Mouse (Mus musculus) adrenal gland, adult 2 months (tissue): Measurements from ENCODE around the gene Ddhd1. TPM values are rescaled to one million over a fixed set of nuclear protein-coding genes. Genes with fewer than 3 reads are reported as not detected.
"Not testable (repeated sequence)": the region's sequence is repeated elsewhere in the genome, so short reads cannot be mapped to it uniquely, and the experiment has no call there.

Source experiments
- DNase-seq: peaks from one replicate; pipeline ENCODE4 v3.0.0; 2021
- microRNA-seq, 2 experiments: library from miRNA; unstranded; fragments of <30 nt; microRNA quantifications; one replicate each; pipeline ENCODE4 v1.2.0; 2021
- polyA plus RNA-seq: library from polyadenylated mRNA; depleted of rRNA; stranded (reverse); fragments of >200 nt; gene quantifications from 2 replicates; pipeline ENCODE4 v1.2.3, GENCODE M21; 2012; rRNA removed
- total RNA-seq, 2 experiments: library from RNA; stranded (reverse); gene quantifications; 2 replicates each; pipeline ENCODE4 v1.2.3; 2021

The Ddhd1 gene
- total and polyA plus RNA-seq, 3 experiments = 8.3 to 20.9 (median 19.9) TPM

DNA sequence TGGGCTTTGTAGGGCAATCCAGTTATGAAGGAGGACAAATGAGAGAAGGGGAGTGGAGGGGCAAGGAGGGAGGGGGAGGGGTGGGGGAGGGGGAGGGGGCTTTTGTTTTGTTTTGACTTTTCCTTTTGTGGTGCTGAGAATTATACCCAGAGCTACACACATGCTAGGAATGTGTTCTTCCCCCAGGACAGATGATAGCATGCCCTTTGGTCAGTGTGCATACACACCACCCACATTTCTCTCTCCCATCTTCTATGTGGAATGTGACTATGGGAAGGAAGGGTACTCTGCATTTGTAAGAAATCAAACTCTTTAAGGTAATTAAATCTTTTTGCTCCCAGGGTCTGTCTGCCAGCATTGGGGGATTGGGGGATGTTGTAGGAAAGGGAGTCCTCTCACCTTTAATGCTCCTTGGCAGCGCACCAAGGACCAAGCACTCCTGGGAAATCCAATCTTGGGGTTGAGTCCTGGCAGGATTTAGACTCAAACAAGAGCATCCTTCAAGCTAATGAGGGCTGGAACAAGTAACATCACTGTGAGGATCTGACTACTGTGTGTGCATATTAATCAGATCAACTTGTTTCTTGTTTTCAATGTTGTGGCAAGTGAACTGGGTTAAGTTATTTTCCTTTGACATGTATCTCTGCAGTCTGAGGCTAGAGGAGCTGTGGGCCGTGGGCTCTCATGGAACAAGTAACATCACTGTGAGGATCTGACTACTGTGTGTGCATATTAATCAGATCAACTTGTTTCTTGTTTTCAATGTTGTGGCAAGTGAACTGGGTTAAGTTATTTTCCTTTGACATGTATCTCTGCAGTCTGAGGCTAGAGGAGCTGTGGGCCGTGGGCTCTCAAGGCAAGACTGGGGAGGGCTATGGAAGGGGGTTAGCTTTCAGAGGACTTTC, 76.8 kb downstream of the Ddhd1 start:
- not testable (repeated sequence) for DNase-seq

DNA sequence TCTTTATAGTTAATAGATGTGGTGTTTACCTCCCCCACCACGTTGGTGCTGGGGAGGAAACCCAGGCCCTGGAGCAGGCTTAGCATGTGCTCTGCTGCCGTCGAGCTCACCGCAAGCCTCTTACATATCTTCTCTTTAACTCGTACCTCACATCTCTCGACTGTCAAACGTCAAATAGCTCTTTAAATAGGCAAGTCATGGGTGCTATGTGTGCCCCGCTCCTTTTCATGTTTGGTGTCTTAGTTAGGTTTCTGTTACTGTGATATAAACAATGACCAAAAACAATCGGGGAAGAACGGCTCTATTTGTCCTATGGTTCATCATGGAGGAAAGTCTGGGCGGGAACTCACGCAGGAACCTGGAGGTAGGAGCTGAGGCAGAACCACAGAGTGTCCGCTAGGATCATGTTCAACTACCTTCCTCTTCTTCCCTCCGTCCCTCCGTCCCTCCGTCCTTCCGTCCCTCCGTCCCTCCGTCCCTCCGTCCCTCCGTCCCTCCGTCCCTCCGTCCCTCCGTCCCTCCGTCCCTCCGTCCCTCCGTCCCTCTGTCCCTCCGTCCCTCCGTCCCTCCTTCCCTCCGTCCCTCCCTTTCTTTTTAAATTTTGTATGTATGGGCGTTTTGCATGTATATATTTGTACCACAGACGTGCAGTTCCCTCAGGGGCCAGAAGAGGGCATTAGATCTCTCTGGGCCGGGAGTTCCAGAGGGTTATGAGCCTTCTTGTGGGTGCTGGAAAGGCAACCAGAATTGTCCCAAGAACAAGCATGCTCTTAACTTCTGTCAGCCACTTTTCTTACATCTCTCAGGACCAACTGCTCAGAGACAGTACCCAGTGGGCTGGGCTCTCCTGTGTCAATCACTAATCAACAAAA, 91.6 kb downstream of the Ddhd1 start:
- DNase-seq = peak; percentile 58

DNA sequence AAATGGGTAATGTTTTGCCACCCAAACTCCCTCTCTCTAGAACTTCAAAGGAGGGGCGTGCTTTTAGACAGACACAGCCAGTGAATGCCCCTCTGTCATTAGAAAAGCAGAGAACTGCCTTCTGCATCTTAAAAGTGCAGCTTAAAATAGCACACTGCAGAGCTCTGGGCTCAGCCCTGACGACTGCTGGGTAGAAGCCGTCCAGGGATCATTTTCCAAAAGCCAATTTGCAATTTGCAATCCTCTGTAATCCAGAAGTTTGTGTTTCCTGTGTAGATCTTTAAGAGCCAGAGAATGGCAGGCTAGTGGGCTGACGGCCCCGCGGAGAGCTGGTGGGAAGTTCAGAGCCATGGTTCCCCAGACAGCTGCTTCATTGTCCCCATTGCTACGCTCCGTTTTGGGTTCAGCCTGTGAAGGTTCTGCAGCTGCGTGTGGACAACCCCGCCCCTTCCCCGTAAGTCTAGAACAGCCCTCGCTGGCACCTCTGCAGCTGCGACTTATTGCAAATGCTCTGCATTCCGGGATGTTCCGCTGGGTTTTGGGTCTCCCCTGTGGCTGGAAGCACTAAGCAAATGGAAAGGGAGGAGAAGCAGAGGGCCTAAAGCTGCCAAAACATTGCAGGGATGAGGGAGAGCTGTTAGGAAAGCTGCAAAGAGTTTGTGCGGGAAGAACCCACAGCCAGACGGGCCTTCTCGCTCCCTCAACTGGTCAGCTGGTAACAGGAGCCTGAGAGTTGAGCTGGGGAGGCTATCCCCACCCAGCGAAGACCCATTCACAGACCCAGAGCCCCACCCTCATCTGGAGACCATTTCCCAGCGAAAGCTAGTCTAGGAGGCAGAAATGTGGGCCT, 92.5 kb downstream of the Ddhd1 start:
- DNase-seq = peak; percentile 49

DNA sequence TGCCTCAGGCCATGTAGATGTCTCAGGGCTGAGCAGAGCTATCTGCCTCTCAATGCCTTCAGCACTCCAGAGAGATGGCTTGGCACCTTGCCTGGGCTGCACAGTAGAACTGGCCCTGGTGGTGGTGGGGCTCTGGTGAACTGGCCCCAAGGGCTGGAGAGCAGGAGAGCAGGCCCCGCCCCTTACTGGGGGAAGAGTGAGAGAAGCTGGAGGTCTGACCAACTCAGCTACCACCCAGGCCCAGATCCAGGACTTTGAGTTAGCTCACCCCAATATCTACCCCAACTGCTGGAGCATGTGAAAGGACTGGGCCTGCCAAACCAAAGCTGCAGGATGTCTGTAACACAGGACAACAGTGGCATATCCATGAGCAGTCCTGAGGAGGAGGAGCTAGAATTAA, 94.4 kb downstream of the Ddhd1 start:
- peak; percentile 51 for DNase-seq

DNA sequence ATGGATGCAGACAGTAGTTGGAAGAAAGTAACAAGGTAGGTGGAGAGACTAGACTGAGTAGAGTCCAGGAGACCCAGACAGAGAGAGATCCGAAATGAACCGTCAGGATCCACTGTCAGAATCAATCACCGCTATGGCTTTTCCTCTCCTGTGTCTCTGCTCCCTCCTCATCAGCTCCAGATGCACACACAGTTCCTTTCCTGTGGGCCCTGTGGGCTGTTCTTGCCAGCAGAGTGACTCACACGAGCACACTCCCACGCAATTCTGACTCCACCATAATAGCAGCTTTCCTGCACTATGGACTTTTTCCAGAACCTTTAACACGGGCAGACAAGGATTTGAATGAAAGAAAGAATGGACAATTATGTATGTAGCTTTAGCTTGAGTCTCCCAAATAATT, 96.3 kb downstream of the Ddhd1 start:
- peak; percentile 43 for DNase-seq

DNA sequence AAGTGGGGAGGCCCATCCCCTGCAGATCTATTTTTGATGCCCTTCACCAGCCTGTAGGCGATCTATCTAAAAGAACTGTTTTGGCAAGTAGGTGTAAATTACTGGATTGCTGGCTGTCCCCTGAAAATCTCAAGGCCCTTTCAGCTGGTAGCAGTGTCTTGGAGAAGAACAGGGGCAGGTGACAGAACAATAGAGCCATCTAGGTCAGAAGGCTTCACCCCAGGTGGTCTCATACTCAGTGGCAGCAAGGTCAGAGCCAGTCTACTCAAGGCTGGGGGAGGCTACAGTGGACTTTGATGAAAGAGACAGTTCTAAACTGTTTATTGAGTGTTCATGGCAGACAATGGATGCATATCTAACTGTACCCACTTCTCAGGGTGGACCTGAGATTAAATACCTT, 98.9 kb downstream of the Ddhd1 start:
- DNase-seq = no peak

DNA sequence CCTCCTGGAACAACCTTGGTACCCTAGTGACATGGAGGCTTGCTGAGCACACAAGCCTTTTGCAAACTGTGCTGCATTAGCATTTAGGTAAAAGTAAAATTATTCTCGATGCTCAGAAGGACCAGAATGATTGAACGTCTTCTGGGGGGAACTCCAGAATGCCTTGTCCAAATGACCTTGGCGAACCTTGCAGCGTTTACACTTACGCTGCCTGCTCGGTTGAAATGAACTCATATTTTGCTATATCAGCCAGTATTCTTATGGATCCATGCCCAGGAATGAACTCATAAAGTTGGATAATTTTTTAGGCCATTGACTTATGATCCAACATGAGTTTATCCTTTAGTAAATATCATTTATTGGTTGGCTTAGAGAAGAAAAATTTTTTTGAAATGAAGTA, 103.6 kb downstream of the Ddhd1 start:
- no peak for DNase-seq

DNA sequence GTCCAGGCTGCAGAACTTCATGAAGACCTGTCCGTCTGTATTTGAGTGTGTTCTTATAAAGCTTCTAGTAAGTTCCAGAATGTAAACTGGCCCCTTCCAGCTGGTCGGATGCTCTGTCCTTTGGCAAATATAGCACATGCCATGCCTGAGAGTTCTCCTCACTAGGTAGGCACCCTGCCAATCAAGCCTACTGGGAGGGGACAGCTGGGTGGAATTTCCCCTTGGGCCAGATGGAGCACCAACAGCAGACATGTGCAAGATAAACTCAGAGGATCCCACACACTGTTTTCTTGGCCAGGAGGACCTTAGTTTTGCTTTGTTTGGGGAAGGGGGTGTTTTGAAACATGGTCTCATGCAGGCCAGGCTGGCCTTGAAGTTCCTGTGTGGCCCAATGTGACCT, 104.1 kb downstream of the Ddhd1 start:
- peak; percentile 17 for DNase-seq

DNA sequence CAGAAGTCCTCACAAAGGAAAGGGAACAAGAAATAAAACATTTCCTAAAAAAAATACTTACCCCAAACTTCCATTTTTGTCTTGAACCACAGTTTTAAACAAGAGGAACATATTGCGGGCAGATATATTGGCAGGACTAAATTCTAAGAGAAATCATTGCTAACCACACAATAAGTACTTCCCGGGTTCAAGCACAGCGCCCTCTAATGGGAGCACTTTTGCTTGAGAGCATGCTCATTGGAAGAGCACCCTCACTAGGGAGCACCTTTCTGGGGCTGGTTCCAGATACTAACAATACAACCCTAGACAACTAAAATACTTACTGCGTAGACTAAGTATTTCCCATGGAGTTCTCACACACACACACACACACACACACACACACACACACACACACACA, 105.5 kb downstream of the Ddhd1 start:
- no peak for DNase-seq

DNA sequence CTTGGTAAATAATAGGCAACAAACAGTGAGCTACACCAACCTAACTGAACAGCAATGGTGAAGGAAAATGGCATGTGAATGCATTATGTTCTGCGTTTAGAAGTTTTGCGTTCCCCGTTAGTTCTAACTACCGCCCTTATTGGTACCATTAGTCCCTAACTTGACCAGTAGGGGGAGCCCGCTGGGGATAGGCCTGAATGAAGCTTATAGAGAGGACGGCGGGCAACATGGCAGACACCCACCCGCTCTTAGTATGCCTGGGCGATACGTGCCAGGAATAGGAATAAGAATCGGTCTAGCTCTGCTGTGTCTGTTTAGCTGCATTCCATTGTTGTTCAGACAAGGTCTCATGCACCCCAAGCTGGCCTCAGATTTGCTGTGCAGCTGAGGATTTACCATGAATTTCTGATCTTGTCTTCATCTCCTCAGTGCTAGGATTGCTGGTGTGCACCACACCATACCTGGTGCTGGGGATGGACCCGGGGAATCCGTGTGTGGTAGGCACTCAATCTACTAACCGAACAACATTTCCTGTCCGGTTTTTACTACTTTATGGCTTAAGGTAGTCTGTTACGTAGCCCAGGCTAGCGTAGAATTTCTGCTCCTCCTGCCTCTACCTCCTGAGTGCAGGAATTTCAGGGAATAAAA, 106.7 kb downstream of the Ddhd1 start:
- DNase-seq = no peak

DNA sequence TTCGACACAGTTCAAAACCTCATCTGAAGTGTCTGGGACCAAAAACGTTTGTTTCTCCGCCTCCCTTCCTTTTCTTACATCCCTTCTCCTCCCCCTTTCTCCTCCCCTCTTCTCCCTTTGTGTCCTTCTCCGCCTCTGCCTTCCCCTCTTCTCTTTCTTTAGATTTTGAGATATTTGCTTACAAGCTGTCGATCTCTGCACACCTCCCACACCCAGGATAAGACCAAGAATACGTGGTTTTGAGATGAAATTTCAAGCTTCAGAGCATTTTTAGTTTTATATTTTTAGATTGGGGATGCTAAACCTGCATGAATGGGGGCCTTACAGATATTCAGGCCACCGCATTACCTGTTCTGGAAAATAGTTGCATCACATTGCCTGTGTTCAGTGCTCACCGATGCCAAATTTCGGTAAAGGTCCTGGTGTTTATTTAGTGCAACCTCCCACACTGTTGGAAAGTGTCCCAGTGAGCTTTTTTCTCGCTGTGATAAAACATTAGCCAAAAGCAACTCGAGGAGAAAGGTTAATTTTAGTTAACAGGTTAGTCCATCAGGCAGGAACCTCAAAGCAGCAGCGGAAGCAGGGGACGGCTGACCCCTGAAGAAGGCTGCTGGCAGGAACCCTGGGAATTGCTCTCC, 107.8 kb downstream of the Ddhd1 start:
- peak; percentile 22 for DNase-seq

DNA sequence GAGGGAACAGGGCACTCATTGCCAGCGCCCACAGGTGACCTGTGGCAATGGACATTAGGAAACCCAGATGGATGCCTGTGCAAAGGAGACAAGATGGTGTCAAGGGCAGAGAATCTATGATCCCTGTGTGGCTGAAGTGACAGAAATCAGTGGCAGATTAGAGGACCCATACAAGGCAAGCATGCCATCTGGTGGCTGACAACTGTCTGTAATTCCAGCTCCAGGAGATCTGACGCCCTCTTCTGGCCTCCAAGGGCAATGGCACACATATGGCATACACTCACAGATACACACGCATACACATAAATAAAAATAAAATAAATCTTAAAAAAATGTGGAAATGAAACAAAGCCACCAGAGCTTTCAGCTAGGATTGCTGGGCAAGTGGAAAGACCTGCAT, 109.8 kb downstream of the Ddhd1 start:
- DNase-seq = no peak

DNA sequence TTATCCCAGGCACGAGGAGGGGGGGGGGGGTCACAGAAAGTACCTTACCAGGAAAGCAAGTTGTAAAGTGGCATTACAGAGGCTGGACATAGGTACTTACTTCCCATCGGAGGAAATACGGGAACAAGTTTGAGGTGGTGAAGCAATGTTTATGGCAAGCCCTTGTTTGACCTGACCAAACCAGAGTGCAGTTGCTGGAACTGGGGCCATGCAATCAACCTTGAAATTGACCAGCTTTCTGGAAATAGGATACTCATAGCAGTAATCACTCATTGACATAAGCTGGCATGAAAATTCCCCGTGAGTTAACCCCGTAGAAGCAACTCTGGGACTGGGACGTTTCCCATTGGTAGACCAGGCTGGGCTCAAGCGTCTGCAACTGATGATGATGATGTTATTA, 113.0 kb downstream of the Ddhd1 start:
- DNase-seq = no peak

DNA sequence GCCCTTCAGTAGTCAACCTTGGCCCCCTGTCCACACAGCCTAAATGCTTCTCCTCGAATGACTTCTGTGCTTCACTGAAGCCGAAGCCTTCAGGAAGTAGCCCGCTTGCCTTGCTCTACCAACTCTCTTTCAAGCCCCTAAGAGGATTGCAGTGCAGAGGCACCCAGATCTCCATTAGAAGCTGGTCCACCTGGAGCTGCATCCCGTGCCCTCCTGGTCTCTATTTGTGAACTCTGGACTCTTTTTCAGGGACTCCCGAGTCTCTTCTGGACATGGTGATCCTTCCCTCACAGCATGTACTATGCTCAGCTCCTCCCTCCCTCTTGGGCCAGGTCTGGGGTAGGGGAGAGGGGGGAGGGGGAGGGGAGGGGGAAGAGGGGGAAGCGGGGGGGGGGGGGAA, 113.9 kb downstream of the Ddhd1 start:
- no peak for DNase-seq

DNA sequence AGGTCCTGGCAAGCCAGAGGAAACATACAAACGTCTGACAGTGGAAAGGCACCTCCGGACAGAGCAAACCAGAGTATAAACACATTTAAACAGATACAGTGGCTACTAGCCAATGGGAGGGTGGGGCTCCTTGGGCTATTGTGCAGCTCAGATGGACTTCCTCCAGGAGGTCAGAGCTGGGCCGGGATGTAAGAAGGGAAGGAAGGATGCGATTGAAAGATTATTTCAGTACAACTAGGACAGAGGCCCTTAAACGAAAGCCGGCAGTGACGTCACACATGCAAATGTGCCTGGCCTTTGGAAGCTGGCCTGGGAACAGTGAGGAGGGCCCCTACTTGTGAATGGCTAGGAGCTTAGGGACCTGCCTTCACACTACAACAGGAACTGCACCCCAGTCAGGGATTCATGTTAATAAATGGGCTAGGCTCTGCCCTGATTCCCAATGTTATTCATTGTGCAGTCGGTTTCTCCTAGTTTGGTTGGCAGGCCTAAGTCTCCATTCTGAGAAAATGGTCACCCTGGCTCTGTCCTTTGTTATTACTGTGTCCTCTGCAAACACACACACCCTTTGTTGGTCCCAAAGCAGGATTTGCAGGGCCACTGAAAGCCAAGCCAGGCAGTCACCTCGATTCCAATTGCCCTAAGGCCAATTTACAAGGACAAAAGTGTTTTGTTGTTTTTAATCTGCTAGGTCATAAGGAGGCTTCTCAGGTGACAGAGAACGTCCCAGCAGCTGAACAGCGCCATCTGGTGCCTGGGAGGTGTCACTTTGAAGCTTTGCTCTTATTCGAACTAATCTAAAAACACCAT, 118.1 kb downstream of the Ddhd1 start:
- peak; percentile 78 for DNase-seq

Small RNAs within 50 kb of the gene (microRNA-seq; reads per million reads assigned to microRNA genes)
- gene Mir5131 = 2.6 to 7.4 reads per million in 2 experiments

Other genes with a start within 250 kb of the Ddhd1 start
- 100 to 1,000 TPM in 1 of 2 experiments, 10 to 100 TPM in 1; 77.1 to 114 TPM for gene Fermt2, start 128.0 kb downstream of the Ddhd1 start, total RNA-seq
- gene Fermt2, start 128.0 kb downstream of the Ddhd1 start, polyA plus RNA-seq = 11.5 and 12.5 TPM in 2 replicates